Mouse (Mus musculus) induced T-regulatory cell, adult 2 months (primary cell): ENCODE results near the gene Sfta2.

Experiments used
- DNase-seq: peaks from one replicate; pipeline ENCODE4 v3.0.0-alpha.2; 2012; ENCODE audit warnings: low read depth

Sfta2 gene

DNA sequence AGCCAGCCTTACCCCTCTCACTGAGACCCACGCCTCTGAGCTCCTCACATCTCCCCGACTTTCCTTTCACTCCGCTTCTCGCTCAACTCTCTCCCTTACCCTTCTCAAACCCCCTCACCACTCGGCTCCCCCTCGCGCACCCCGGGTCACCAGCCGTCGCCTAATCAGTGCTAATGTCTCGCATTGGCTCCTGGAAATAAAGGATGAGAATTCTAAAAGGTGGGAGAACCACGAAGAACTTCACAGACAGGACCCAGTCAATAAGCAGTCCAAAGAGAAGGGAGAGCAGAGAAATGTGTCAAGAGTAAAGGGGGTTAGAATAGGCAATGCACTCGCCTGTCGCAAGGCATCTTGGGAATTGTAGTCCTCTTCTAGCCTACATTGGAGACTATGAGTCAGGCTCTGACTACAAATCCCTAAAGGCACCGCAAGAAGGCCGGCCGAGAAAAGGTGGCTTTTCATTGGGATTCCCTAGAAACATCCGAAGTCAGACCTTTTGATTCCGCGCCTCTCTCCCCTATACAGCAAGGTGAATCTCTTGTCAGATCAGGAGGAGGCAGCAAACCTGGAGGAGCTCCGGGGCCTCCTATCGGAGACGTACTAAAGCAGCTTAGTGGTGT is 72.2 kb downstream of the Sfta2 start, which contains the start of gene Gtf2h4:
Gene Gtf2h4, minus strand, starts transcription at position 324 of the 620 bp plus-strand sequence.
- peak; percentile 95 for DNase-seq

GRCm38 (mm10) chr17:35680591-35680990 is 79.2 kb downstream of the Sfta2 start:
- DNase-seq, result no peak

- no peak for DNase-seq
These were observed 80.6 kb downstream of the Sfta2 start for GRCm38 (mm10) chr17:35681986-35682385.

DNA sequence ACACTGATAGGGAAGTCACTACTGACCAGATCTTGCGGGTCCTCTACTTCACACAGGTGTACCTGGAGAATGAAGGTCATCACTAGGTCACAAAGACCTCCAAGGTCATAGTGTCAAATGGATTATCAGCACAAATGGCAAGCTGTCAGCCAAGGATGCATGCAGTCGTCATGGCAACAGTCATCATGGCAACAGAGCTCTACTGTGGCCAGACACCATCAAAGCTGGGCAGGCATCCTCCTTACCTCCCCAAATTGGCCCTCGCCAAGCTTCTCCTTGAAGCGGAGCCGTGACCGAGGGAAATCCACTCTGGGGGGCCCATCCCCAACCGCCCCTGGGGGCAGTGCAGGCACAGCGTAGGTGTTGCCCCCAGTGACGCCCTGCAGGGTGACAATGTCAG is 83.7 kb downstream of the Sfta2 start:
- no peak for DNase-seq

GRCm38 (mm10) chr17:35688347-35689175 is 87.2 kb downstream of the Sfta2 start:
- DNase-seq, result peak; percentile 29

GRCm38 (mm10) chr17:35689936-35690645 is 88.7 kb downstream of the Sfta2 start:
- DNase-seq, result no peak

GRCm38 (mm10) chr17:35691811-35692210 is 90.5 kb downstream of the Sfta2 start:
- no peak for DNase-seq

DNA sequence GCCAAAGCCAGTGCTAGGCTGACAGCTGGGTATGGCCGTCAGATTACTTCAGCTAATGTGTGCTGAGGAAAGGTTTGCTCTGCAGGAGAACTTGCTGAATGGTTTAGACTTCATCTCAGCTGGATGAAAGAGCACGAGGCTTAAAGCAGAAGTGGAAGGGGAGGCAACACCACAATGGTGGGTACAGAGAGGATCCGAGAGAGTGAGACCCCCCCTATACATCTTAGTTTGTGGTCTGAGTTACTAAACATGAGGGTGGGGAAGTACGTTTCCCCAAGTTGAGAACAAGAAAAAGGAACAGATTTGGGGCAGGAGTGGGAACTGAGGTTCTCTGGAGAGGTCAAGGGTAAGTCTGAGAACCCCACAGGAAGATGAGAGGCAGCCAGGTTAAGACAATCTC is 91.0 kb downstream of the Sfta2 start:
- DNase-seq, result no peak

DNA sequence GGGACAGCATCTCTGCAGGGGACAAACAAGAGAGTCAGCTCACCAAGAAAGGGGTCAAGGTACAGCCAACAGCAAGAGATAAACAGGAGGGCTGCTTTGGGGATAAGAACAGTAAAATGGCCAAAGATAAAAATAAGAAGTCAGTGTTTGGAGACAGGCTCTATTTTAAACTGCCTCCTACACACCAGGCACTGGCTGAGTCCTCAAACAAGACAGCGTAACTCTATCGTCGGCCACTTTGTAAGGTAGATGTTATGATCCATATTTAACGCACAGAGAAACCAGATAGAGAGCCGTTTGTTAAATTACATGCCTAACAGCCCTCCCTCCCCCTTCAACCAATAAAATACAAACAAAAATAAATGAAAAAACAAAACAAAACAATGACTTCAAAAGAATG is 92.6 kb downstream of the Sfta2 start:
- DNase-seq, result no peak

DNA sequence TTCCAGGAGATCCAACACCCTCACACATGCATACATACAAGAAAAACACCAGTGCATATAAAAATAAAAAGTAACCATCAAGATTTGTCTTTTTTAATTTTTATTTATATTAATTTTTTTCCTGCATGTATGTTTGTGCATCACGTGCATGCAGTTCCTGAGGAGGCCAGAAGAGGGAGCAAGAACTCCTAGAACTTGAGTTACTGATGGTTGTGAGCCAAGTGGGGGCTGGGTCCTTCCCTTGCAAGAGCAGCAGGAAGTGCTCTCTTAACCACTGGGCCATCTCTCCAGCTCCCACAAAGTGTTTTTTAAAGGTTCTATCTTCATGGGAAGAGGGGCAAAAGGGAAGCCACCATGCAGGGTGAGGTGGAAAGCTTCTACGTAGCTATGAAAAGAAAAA is 93.9 kb downstream of the Sfta2 start:
- DNase-seq, result peak; percentile 81

GRCm38 (mm10) chr17:35696691-35697090 is 95.3 kb downstream of the Sfta2 start:
- DNase-seq, result no peak

- DNase-seq, result no peak
These were observed 96.0 kb downstream of the Sfta2 start for GRCm38 (mm10) chr17:35697429-35697758.

GRCm38 (mm10) chr17:35697759-35698500 is 96.6 kb downstream of the Sfta2 start:
- peak; percentile 26 for DNase-seq

DNA sequence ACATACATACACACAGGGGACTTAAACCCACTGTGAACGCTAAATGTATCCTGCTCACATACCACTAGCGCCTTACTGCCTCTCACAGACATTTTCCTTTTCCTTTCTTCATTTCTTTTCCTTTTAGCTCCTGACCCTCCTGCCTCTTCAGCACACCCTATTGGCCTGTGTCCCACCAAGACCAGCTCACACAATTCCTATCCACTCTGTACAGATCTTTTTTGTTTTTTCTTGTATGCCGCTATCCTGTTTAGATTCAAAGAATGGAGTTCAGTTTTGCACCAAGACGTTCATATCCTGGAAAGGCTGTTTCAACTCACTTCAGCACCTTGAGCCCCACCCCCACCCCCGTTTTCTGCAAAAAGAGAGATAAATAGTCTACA is 97.1 kb downstream of the Sfta2 start:
- peak; percentile 19 for DNase-seq

GRCm38 (mm10) chr17:35699919-35700318 is 98.6 kb downstream of the Sfta2 start:
- no peak for DNase-seq
